Mouse (Mus musculus) myocyte (in vitro differentiated cells): ENCODE results near the gene Bach2.

Experiments
- CEBPB ChIP-seq: IDR thresholded peaks from 2 replicates; pipeline ENCODE4 v1.6.1; 2011; ENCODE audit warnings: mild to moderate bottlenecking, moderate library complexity; ENCODE audit not compliant: poor library complexity, insufficient read depth, severe bottlenecking
- E2F4 ChIP-seq: IDR thresholded peaks from one replicate; pipeline ENCODE4 v1.6.1; 2011; ENCODE audit warnings: mild to moderate bottlenecking, control low read depth, moderate library complexity; ENCODE audit not compliant: insufficient read depth
- MAX ChIP-seq: IDR thresholded peaks from one replicate; pipeline ENCODE4 v1.6.1; 2011; ENCODE audit warnings: low read depth, mild to moderate bottlenecking, control low read depth
- MYOD1 ChIP-seq, 3 experiments: IDR thresholded peaks; one replicate each; pipeline ENCODE4 v1.6.1; 2011; ENCODE audit warnings: control low read depth in 2 of 3, low read depth in 2 of 3, mild to moderate bottlenecking in 2 of 3, moderate library complexity in 1 of 3; ENCODE audit not compliant: insufficient read length in 2 of 3, control insufficient read depth in 1 of 3
- POLR2A ChIP-seq: IDR thresholded peaks from one replicate; pipeline ENCODE4 v1.6.1; 2011; ENCODE audit warnings: low read depth, mild to moderate bottlenecking, control low read depth, moderate library complexity; ENCODE audit not compliant: insufficient read length
- POLR2AphosphoS2 ChIP-seq: IDR thresholded peaks from one replicate; pipeline ENCODE4 v1.6.1; 2011; ENCODE audit warnings: low read depth, control low read depth; ENCODE audit not compliant: insufficient read length
- REST ChIP-seq: IDR thresholded peaks from one replicate; pipeline ENCODE4 v1.6.1; 2011; ENCODE audit warnings: mild to moderate bottlenecking, control low read depth, moderate library complexity; ENCODE audit not compliant: insufficient read depth, insufficient read length
- TCF12 ChIP-seq: IDR thresholded peaks from one replicate; pipeline ENCODE4 v1.6.1; 2011; ENCODE audit warnings: mild to moderate bottlenecking, control low read depth; ENCODE audit not compliant: poor library complexity, insufficient read depth, severe bottlenecking
- USF1 ChIP-seq: IDR thresholded peaks from one replicate; pipeline ENCODE4 v1.6.1; 2011; ENCODE audit warnings: low read depth, mild to moderate bottlenecking, control low read depth, moderate library complexity

- TF ChIP-seq POLR2A (no peak), MAX (no peak), POLR2AphosphoS2 (no peak), TCF12 (no peak), MYOD1 (IDR thresholded peaks at IDR 0.05; ENCODE audit: control insufficient read depth in 1 of 3, insufficient read length in 2 of 3, low read depth in 2 of 3) (no peak), USF1 (no peak), CEBPB (no peak), E2F4 (no peak), REST (no peak)
These were observed 167.4 kb downstream of the Bach2 start for GRCm38 (mm10) chr4:32405985-32406384.
